Mouse (Mus musculus): ENCODE results near the gene Gm3435. TPM values are rescaled to one million over a fixed set of nuclear protein-coding genes. Genes with fewer than 3 reads are reported as not detected.
"Not testable (repeated sequence)": the region's sequence is repeated elsewhere in the genome, so short reads cannot be mapped to it uniquely, and the experiment has no call there.

Gene Gm3435
- polyA plus RNA-seq (2015; fragmentation: Nextera tagmentation; extraction: Ambion mirVana) = 9.2 and 10.3 TPM in 2 replicates

GRCm38 (mm10) chr17:15009706-15010413, at the start of gene Gm3435:
Gene Gm3435 (plus strand): TSS chr17:15010176.
- peak; percentile 98 for ATAC-seq
- H3K9me3 ChIP-seq (replicated peaks; ENCODE audit: control insufficient read depth, low read length, poor library complexity, severe bottlenecking); H3K27me3 ChIP-seq (ENCODE audit: control insufficient read depth, insufficient read depth, low read depth, low read length); H3K4me2 ChIP-seq (ENCODE audit: low read length); H3K4me1 ChIP-seq (ENCODE audit: control insufficient read depth, insufficient read depth, low read length); H3K36me3 ChIP-seq (ENCODE audit: control insufficient read depth, insufficient read depth, low read length); H3K9ac ChIP-seq (ENCODE audit: low read depth, low read length); H3K27ac ChIP-seq (ENCODE audit: low read length); H3K4me3 ChIP-seq (ENCODE audit: low read depth, low read length): not testable (repeated sequence)
- WGBS = no CpG with 5 or more reads among the region's 60 CpGs

- Histone ChIP-seq H3K27me3 (ENCODE audit: control insufficient read depth, insufficient read depth, low read depth, low read length) (no peaks in the 10 kb centered on the region), H3K9ac (ENCODE audit: low read depth, low read length) (peak overlapping the region; percentile 75), H3K4me1 (ENCODE audit: control insufficient read depth, insufficient read depth, low read length) (peaks cover 14% of the 10 kb centered on the region), H3K4me3 (ENCODE audit: low read depth, low read length) (peak overlapping the region; percentile 68), H3K9me3 (replicated peaks; ENCODE audit: control insufficient read depth, low read length, poor library complexity, severe bottlenecking) (no peaks in the 10 kb centered on the region), H3K36me3 (ENCODE audit: control insufficient read depth, insufficient read depth, low read length) (no peaks in the 10 kb centered on the region), H3K27ac (ENCODE audit: low read length) (no peak overlapping the region), H3K4me2 (ENCODE audit: low read length) (peak overlapping the region; percentile 96)
- 0% methylated on average over 19 of the region's 23 CpGs for WGBS
- ATAC-seq = peak; percentile 13
Observed at GRCm38 (mm10) chr17:14960520-14960919, 49.5 kb upstream of the Gm3435 start.

DNA sequence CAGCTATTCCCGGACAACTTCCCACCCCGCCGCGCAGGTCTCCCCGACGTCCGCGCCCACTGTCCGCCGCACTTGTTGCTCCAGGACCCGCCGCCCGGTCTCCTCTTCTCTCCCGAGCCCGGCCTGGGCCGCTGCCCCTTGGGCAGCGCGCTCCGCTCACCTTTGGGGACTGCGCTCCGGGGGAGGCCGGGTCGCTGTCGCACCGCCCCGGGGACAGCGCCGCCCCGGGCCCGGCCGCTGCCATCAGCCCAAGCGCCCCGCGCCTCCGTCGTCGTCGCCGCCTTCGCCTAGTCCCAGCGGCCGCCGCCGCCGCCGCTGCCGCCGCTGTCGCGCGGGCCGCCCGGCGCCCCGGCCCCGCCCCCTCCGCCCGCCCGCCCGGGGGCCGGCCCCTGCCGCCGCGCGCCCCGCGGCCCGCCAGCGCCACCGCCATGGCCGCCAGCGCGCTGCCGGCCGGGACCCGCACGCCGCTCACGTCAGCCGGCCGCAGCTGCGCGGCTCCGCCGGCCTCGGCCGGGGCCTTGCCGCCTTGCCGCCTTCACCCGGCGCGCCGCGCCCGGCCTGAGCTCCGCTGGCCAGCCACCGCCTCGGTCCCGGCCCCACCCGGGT, 48.9 kb upstream of the Gm3435 start, which contains the start of gene Phf10:
Gene Phf10, minus strand, starts transcription at position 323 of the 606 bp plus-strand sequence.
- peak within 1 kb of the TSS; percentile 96 for H3K4me2 ChIP-seq (ENCODE audit: low read length)
- ATAC-seq = peak; percentile 77
- H3K4me3 ChIP-seq (ENCODE audit: low read depth, low read length) = peak within 1 kb of the TSS; percentile 68
- H3K9ac ChIP-seq (ENCODE audit: low read depth, low read length) = peak within 1 kb of the TSS; percentile 75
- H3K36me3 ChIP-seq (ENCODE audit: control insufficient read depth, insufficient read depth, low read length); H3K27me3 ChIP-seq (ENCODE audit: control insufficient read depth, insufficient read depth, low read depth, low read length); H3K9me3 ChIP-seq (replicated peaks; ENCODE audit: control insufficient read depth, low read length, poor library complexity, severe bottlenecking); H3K27ac ChIP-seq (ENCODE audit: low read length): not testable (repeated sequence)
- peaks cover 14% of the 10 kb centered on the region for H3K4me1 ChIP-seq (ENCODE audit: control insufficient read depth, insufficient read depth, low read length)
- WGBS = under 1% methylated on average over 46 of the region's 100 CpGs

GRCm38 (mm10) chr17:14961557-14962154, 48.3 kb upstream of the Gm3435 start:
- H3K4me3 ChIP-seq (ENCODE audit: low read depth, low read length); H3K27ac ChIP-seq (ENCODE audit: low read length); H3K9me3 ChIP-seq (replicated peaks; ENCODE audit: control insufficient read depth, low read length, poor library complexity, severe bottlenecking); H3K4me2 ChIP-seq (ENCODE audit: low read length); H3K27me3 ChIP-seq (ENCODE audit: control insufficient read depth, insufficient read depth, low read depth, low read length); H3K9ac ChIP-seq (ENCODE audit: low read depth, low read length); H3K36me3 ChIP-seq (ENCODE audit: control insufficient read depth, insufficient read depth, low read length): not testable (repeated sequence)
- no CpG with 5 or more reads among the region's 44 CpGs for WGBS
- ATAC-seq = peak; percentile 92
- peaks cover 14% of the 10 kb centered on the region for H3K4me1 ChIP-seq (ENCODE audit: control insufficient read depth, insufficient read depth, low read length)

DNA sequence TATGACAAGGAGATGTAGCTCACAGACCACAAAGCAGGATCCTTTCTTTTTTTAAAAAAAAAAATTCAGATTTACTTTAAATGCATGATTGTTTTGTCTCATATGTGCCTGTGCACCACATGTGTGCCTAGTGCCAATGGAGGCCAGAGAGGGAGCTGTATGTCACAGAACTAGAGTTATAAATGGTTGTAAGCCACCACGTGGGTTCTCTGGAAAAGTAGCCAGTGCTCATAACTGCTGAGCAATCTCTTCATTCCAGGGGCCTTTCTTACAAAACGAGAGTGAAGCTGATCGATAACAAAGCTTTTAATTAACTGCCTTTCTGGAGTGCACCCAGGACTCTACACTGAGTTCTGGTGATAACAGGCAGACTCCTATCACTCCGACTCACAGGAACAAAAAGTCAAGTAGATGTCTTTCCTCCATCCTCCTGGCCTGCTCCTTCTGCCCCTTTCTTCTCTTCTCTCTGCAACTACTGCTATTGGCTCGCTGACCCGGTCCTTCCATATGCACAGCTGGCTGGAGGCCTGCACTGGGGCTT, 41.5 kb upstream of the Gm3435 start:
- not testable (repeated sequence) for H3K4me3 ChIP-seq (ENCODE audit: low read depth, low read length); H3K4me1 ChIP-seq (ENCODE audit: control insufficient read depth, insufficient read depth, low read length); ATAC-seq; H3K36me3 ChIP-seq (ENCODE audit: control insufficient read depth, insufficient read depth, low read length); H3K27me3 ChIP-seq (ENCODE audit: control insufficient read depth, insufficient read depth, low read depth, low read length); H3K27ac ChIP-seq (ENCODE audit: low read length); H3K4me2 ChIP-seq (ENCODE audit: low read length); H3K9ac ChIP-seq (ENCODE audit: low read depth, low read length); H3K9me3 ChIP-seq (replicated peaks; ENCODE audit: control insufficient read depth, low read length, poor library complexity, severe bottlenecking)
- no CpG with 5 or more reads among the region's 6 CpGs for WGBS

GRCm38 (mm10) chr17:14977718-14978361, 32.1 kb upstream of the Gm3435 start:
- peak; percentile 10; the same call in 1 of the 2 replicates for ATAC-seq
- not testable (repeated sequence) for H3K27ac ChIP-seq (ENCODE audit: low read length); H3K27me3 ChIP-seq (ENCODE audit: control insufficient read depth, insufficient read depth, low read depth, low read length); H3K4me1 ChIP-seq (ENCODE audit: control insufficient read depth, insufficient read depth, low read length); H3K9me3 ChIP-seq (replicated peaks; ENCODE audit: control insufficient read depth, low read length, poor library complexity, severe bottlenecking); H3K4me2 ChIP-seq (ENCODE audit: low read length); H3K9ac ChIP-seq (ENCODE audit: low read depth, low read length); H3K36me3 ChIP-seq (ENCODE audit: control insufficient read depth, insufficient read depth, low read length); H3K4me3 ChIP-seq (ENCODE audit: low read depth, low read length)
- 4% methylated on average over 4 of the region's 7 CpGs for WGBS

DNA sequence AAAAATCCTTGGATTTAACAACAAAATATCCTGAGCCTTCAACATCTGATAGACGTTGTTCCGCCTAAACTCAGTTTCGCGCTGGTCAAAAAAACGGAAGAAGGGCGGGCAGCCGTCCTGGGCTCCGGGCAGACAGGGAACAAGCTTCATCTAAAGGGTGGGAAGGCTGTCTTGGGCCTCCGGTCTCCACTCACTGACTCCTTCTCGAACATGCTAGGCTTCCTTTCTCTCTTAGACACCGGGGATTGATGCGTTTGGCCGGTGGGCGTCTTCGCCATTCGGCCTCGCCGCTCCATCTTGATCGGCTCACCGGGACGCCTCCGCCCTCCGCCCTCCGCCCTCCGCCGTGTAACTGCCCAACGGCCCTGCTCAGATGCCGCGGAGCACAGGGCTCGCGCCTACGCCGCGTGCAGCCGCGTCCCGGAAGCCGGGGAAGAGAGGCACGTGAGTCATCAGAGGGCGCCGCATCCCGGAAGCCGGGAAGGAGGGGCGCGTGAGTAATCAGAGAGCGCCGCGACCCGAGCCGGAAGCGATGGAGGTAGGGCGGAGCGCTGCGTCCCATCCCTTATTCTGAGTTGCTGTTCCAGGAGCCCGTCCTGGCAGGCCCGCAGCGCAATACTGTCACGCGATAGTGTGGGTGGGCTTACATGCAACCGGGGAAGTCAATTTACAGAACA, 31.5 kb upstream of the Gm3435 start, which contains the start of the genes 9030025P20Rik and Gm3417:
Gene 9030025P20Rik, plus strand, starts transcription at position 107 of the 677 bp plus-strand sequence.
Gene Gm3417, minus strand, starts transcription at position 429 of the 677 bp plus-strand sequence.
- not testable (repeated sequence) for H3K9me3 ChIP-seq (replicated peaks; ENCODE audit: control insufficient read depth, low read length, poor library complexity, severe bottlenecking); H3K27me3 ChIP-seq (ENCODE audit: control insufficient read depth, insufficient read depth, low read depth, low read length); H3K27ac ChIP-seq (ENCODE audit: low read length); H3K36me3 ChIP-seq (ENCODE audit: control insufficient read depth, insufficient read depth, low read length); H3K4me3 ChIP-seq (ENCODE audit: low read depth, low read length); H3K4me2 ChIP-seq (ENCODE audit: low read length); H3K4me1 ChIP-seq (ENCODE audit: control insufficient read depth, insufficient read depth, low read length); H3K9ac ChIP-seq (ENCODE audit: low read depth, low read length)
- ATAC-seq = peak; percentile 99
- WGBS = no CpG with 5 or more reads among the region's 60 CpGs

- H3K36me3 ChIP-seq (ENCODE audit: control insufficient read depth, insufficient read depth, low read length) = not testable (repeated sequence)
- no CpG with 5 or more reads among the region's 5 CpGs for WGBS
Observed at GRCm38 (mm10) chr17:14990116-14990702, 19.8 kb upstream of the Gm3435 start.

More at GRCm38 (mm10) chr17:14990116-14990702, 19.8 kb upstream of the Gm3435 start:
- not testable (repeated sequence) for H3K9me3 ChIP-seq (replicated peaks; ENCODE audit: control insufficient read depth, low read length, poor library complexity, severe bottlenecking); H3K27me3 ChIP-seq (ENCODE audit: control insufficient read depth, insufficient read depth, low read depth, low read length); H3K4me3 ChIP-seq (ENCODE audit: low read depth, low read length); H3K9ac ChIP-seq (ENCODE audit: low read depth, low read length); H3K4me2 ChIP-seq (ENCODE audit: low read length); ATAC-seq; H3K27ac ChIP-seq (ENCODE audit: low read length); H3K4me1 ChIP-seq (ENCODE audit: control insufficient read depth, insufficient read depth, low read length)

Data from midbrain, embryonic 16.5 days (tissue).